Mouse (Mus musculus) megakaryocyte, embryonic 14.5 days (primary cell): Measurements from ENCODE around the gene Gm8281. TPM values are rescaled to one million over a fixed set of nuclear protein-coding genes. Genes with fewer than 3 reads are reported as not detected.
"Not testable (repeated sequence)": the region's sequence is repeated elsewhere in the genome, so short reads cannot be mapped to it uniquely, and the experiment has no call there.

Experiments used
- H3K27me3 ChIP-seq: replicated peaks from 2 replicates; pipeline ENCODE3; 2012; ENCODE audit warnings: inconsistent platforms
- H3K36me3 ChIP-seq: replicated peaks from 2 replicates; pipeline ENCODE3; 2012; ENCODE audit warnings: low read length, inconsistent platforms, mixed read lengths
- H3K4me1 ChIP-seq: 2 replicates; pipeline ENCODE4 v1.6.1; 2012; ENCODE audit warnings: inconsistent platforms
- H3K4me3 ChIP-seq: replicated peaks from 2 replicates; pipeline ENCODE3; 2012; ENCODE audit warnings: moderate library complexity, mild to moderate bottlenecking, inconsistent platforms
- H3K9me3 ChIP-seq: 2 replicates; pipeline ENCODE4 v1.6.1; 2012; ENCODE audit warnings: inconsistent platforms
- polyA plus RNA-seq: library from polyadenylated mRNA; stranded (reverse); fragments of >175 nt; gene quantifications from 2 replicates; pipeline ENCODE4 v1.2.3, GENCODE M21; 2012; ENCODE audit warnings: low replicate concordance; ENCODE audit not compliant: insufficient read depth

The Gm8281 gene
- not detected in 2 replicates for polyA plus RNA-seq

- H3K9me3 ChIP-seq, H3K4me1 ChIP-seq, H3K4me3 ChIP-seq, H3K36me3 ChIP-seq, H3K27me3 ChIP-seq: not testable (repeated sequence)
These were observed at the start of gene Gm8281 for GRCm38 (mm10) chr14:5070611-5071490. Gene Gm8281 (plus strand): TSS chr14:5071040.

GRCm38 (mm10) chr14:5050329-5050728 is 20.5 kb upstream of the Gm8281 start, which contains the start of gene 4930555G01Rik:
Gene 4930555G01Rik (plus strand): TSS chr14:5050629.
- not testable (repeated sequence) for H3K4me1 ChIP-seq, H3K4me3 ChIP-seq, H3K9me3 ChIP-seq, H3K36me3 ChIP-seq, H3K27me3 ChIP-seq

GRCm38 (mm10) chr14:5131219-5131618 is 60.4 kb downstream of the Gm8281 start, which contains the start of gene Gm8279:
Gene Gm8279 (plus strand): TSS chr14:5131519.
- not testable (repeated sequence) for H3K9me3 ChIP-seq, H3K4me3 ChIP-seq, H3K27me3 ChIP-seq, H3K36me3 ChIP-seq, H3K4me1 ChIP-seq

Other genes starting within 250 kb of the Gm8281 start
- gene Gm3269, start 232.9 kb upstream of the Gm8281 start, polyA plus RNA-seq: 0.08 TPM in 1 of 2 replicates, not detected in the other
- not detected in 2 replicates for gene Gm3264, start 215.5 kb upstream of the Gm8281 start, polyA plus RNA-seq
- gene Gm3278, start 178.6 kb upstream of the Gm8281 start, polyA plus RNA-seq: not detected in 2 replicates
- not detected in 2 replicates for gene Gm8297, start 87.1 kb upstream of the Gm8281 start, polyA plus RNA-seq
- not detected in 2 replicates for gene Gm3298, start 55.1 kb upstream of the Gm8281 start, polyA plus RNA-seq
- not detected in 2 replicates for gene 4930555G01Rik, start 20.4 kb upstream of the Gm8281 start, polyA plus RNA-seq
- gene Gm8279, start 60.5 kb downstream of the Gm8281 start, polyA plus RNA-seq: not detected in 2 replicates
- gene Gm3317, start 93.5 kb downstream of the Gm8281 start, polyA plus RNA-seq: not detected in 2 replicates
- gene Gm8271, start 114.8 kb downstream of the Gm8281 start, polyA plus RNA-seq: not detected in 2 replicates
- gene Gm3526, start 189.5 kb downstream of the Gm8281 start, polyA plus RNA-seq: not detected in 2 replicates